ENCODE assay signal across 8 mouse cellular contexts in the genomic region with DNA sequence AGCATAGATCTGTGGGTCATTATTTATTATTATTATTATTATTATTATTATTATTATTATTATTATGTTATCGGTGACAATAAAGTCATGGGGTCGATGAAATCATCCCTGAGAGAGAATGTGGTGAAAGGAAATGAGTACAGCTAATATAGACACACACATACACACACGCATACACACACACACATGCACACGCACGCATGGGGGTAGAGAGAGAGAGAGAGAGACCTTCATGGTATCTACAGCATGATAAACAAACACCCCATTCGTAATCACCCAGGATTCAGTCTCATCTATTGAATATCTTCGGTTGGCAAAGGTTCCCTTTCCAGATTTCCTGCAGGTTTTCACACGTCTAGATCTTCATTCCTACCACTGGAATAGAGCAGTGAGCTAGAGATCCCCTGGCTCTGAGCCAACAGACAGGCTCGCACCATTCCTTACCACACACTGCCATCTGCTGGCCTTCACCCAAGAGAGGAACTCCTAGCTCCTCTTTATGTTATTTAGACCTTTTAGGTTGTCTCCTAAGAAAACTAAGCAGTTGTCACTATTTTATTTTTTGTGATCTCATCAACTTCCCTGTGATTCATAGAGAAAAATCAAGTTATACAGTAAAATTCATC.
DNase-seq lines count a peak whose midpoint lies in the region; ATAC-seq and TF ChIP-seq lines count a peak whose summit lies in the region.

No protein-coding gene starts in this region.

- H3K4me3 ChIP-seq in embryonic fibroblast, embryonic 13.5 days (ENCODE audit: insufficient read depth, low read length), result no peak overlapping the region
- H3K4me3 ChIP-seq in heart, embryonic 10.5 days, result no peak overlapping the region
- no peak overlapping the region for H3K4me3 ChIP-seq in kidney, embryonic 16.5 days (ENCODE audit: low read length)
- H3K4me3 ChIP-seq in limb, embryonic 15.5 days, result no peak overlapping the region
- no peak overlapping the region for H3K4me3 ChIP-seq in neural tube, embryonic 12.5 days
- no peak overlapping the region for H3K4me3 ChIP-seq in testis, adult 2 months (ENCODE audit: control insufficient read depth, low read depth, low read length)

- H3K4me2 ChIP-seq in kidney, embryonic 16.5 days (replicated peaks; ENCODE audit: low read depth, low read length), result no peak overlapping the region
- no peak overlapping the region for H3K4me2 ChIP-seq in limb, embryonic 15.5 days
- H3K4me2 ChIP-seq in neural tube, embryonic 12.5 days (replicated peaks), result no peak overlapping the region

- no peaks in the 10 kb centered on the region for H3K36me3 ChIP-seq in heart, embryonic 10.5 days
- no peaks in the 10 kb centered on the region for H3K36me3 ChIP-seq in kidney, embryonic 16.5 days (ENCODE audit: insufficient read depth, low read length)
- no peaks in the 10 kb centered on the region for H3K36me3 ChIP-seq in limb, embryonic 15.5 days
- H3K36me3 ChIP-seq in neural tube, embryonic 12.5 days, result no peaks in the 10 kb centered on the region
- H3K36me3 ChIP-seq in testis, adult 2 months (ENCODE audit: control insufficient read depth, insufficient read depth, low read length), result no peaks in the 10 kb centered on the region

- WGBS in heart, embryonic 10.5 days, result 51% methylated on average over 9 of the region's 9 CpGs
- 55% methylated on average over 9 of the region's 9 CpGs for WGBS in kidney, embryonic 16.5 days
- 36% methylated on average over 9 of the region's 9 CpGs for WGBS in limb, embryonic 15.5 days
- WGBS in neural tube, embryonic 12.5 days, result 53% methylated on average over 9 of the region's 9 CpGs

- H3K9ac ChIP-seq in kidney, embryonic 16.5 days (replicated peaks; ENCODE audit: low read length), result no peak overlapping the region
- H3K9ac ChIP-seq in limb, embryonic 15.5 days, result no peak overlapping the region
- H3K9ac ChIP-seq in neural tube, embryonic 12.5 days, result no peak overlapping the region

- H3K9me3 ChIP-seq in heart, embryonic 10.5 days, result no peaks in the 10 kb centered on the region
- H3K9me3 ChIP-seq in kidney, embryonic 16.5 days (ENCODE audit: low read length), result no peaks in the 10 kb centered on the region
- no peaks in the 10 kb centered on the region for H3K9me3 ChIP-seq in limb, embryonic 15.5 days
- H3K9me3 ChIP-seq in neural tube, embryonic 12.5 days, result no peaks in the 10 kb centered on the region

- peak; percentile 71; the same call in 1 of the 2 replicates for TF ChIP-seq CTCF in embryonic fibroblast, embryonic 13.5 days (IDR thresholded peaks at IDR 0.05; ENCODE audit: borderline replicate concordance, insufficient read depth, low read length)
- TF ChIP-seq CTCF in testis, adult 2 months (IDR thresholded peaks at IDR 0.05; ENCODE audit: control insufficient read depth, insufficient read depth, insufficient replicate concordance, low read depth, low read length), result peak; percentile 21; the same call in 1 of the 2 replicates

- TF ChIP-seq POLR2A in embryonic fibroblast, embryonic 13.5 days (IDR thresholded peaks at IDR 0.05; ENCODE audit: low read depth, low read length), result no peak
- TF ChIP-seq POLR2A in testis, adult 2 months (IDR thresholded peaks at IDR 0.05; ENCODE audit: control insufficient read depth, low read depth, low read length), result no peak

- H3K4me1 ChIP-seq in embryonic fibroblast, embryonic 13.5 days (ENCODE audit: control insufficient read depth, insufficient read depth, low read length), result peaks cover 10% of the 10 kb centered on the region; the same call in 1 of the 2 replicates
- H3K4me1 ChIP-seq in heart, embryonic 10.5 days, result no peaks in the 10 kb centered on the region
- peaks cover 9% of the 10 kb centered on the region for H3K4me1 ChIP-seq in kidney, embryonic 16.5 days (ENCODE audit: insufficient read depth, low read length)
- no peaks in the 10 kb centered on the region; the same call in 1 of the 2 replicates for H3K4me1 ChIP-seq in limb, embryonic 15.5 days
- peaks cover 5% of the 10 kb centered on the region; the same call in 1 of the 2 replicates for H3K4me1 ChIP-seq in neural tube, embryonic 12.5 days
- H3K4me1 ChIP-seq in testis, adult 2 months (ENCODE audit: control insufficient read depth, insufficient read depth, low read length), result no peaks in the 10 kb centered on the region

- no peaks in the 10 kb centered on the region for H3K27me3 ChIP-seq in heart, embryonic 10.5 days (ENCODE audit: insufficient read depth, poor library complexity, severe bottlenecking)
- no peaks in the 10 kb centered on the region for H3K27me3 ChIP-seq in kidney, embryonic 16.5 days (ENCODE audit: insufficient read depth, low read length)
- H3K27me3 ChIP-seq in limb, embryonic 15.5 days, result no peaks in the 10 kb centered on the region
- no peaks in the 10 kb centered on the region for H3K27me3 ChIP-seq in neural tube, embryonic 12.5 days (replicated peaks)
- H3K27me3 ChIP-seq in testis, adult 2 months (ENCODE audit: control insufficient read depth, insufficient read depth, low read length), result no peaks in the 10 kb centered on the region

- peak; percentile 44 to 48 for DNase-seq in B cell, adult 2 months
- peak; percentile 42 to 66 for DNase-seq in adrenal gland, postnatal 4 days (ENCODE audit: low spot score in 2 of 2)
- peak; percentile 85 for DNase-seq in heart, embryonic 10.5 days (ENCODE audit: low spot score)

- ATAC-seq in kidney, embryonic 16.5 days (ENCODE audit: low FRiP score, low TSS enrichment), result peak; percentile 68
- ATAC-seq in limb, embryonic 15.5 days (ENCODE audit: insufficient number of reproducible peaks, low FRiP score, low TSS enrichment, low read depth), result peak; percentile 52; the same call in 1 of the 2 replicates
- ATAC-seq in neural tube, embryonic 12.5 days (ENCODE audit: low FRiP score, low read depth), result peak; percentile 87

- H3K27ac ChIP-seq in embryonic fibroblast, embryonic 13.5 days (ENCODE audit: insufficient read depth, low read length), result no peak overlapping the region
- no peak overlapping the region for H3K27ac ChIP-seq in heart, embryonic 10.5 days
- no peak overlapping the region for H3K27ac ChIP-seq in kidney, embryonic 16.5 days (ENCODE audit: low read length)
- H3K27ac ChIP-seq in limb, embryonic 15.5 days, result no peak overlapping the region
- no peak overlapping the region for H3K27ac ChIP-seq in neural tube, embryonic 12.5 days
- H3K27ac ChIP-seq in testis, adult 2 months (ENCODE audit: control insufficient read depth, insufficient read depth, low read depth, low read length), result no peak overlapping the region
